ENCODE assay signal across 7 mouse cellular contexts in genomic region chrX:136742241-136742640, GRCm38 (mm10). TPM values are rescaled to one million over a fixed set of nuclear protein-coding genes. Genes with fewer than 3 reads are reported as not detected.
DNase-seq lines count a peak whose midpoint lies in the region; ATAC-seq and TF ChIP-seq lines count a peak whose summit lies in the region.

No protein-coding gene starts in this region.

- ATAC-seq in forebrain, embryonic 12.5 days (ENCODE audit: low FRiP score): no peak
- no peak for ATAC-seq in kidney, postnatal 0 days (replicated peaks; ENCODE audit: low FRiP score, low read depth)
- no peak for ATAC-seq in midbrain, embryonic 13.5 days

- peak overlapping the region; percentile 50 for H3K4me2 ChIP-seq in forebrain, embryonic 12.5 days
- peak overlapping the region; percentile 53 for H3K4me2 ChIP-seq in kidney, postnatal 0 days (ENCODE audit: low read length)
- H3K4me2 ChIP-seq in midbrain, embryonic 13.5 days (replicated peaks): peak overlapping the region; percentile 53

- TF ChIP-seq CTCF in spleen, adult 2 months (IDR thresholded peaks at IDR 0.05; ENCODE audit: extremely low read depth, insufficient read depth, insufficient read length, insufficient replicate concordance): no peak
- no peak for TF ChIP-seq CTCF in kidney, postnatal 0 days (IDR thresholded peaks at IDR 0.05; ENCODE audit: low read depth)

- H3K4me3 ChIP-seq in spleen, adult 2 months (ENCODE audit: extremely low read depth, insufficient read depth, insufficient read length): peak overlapping the region; percentile 75
- H3K4me3 ChIP-seq in forebrain, embryonic 12.5 days (replicated peaks): peak overlapping the region; percentile 50
- H3K4me3 ChIP-seq in kidney, postnatal 0 days (replicated peaks; ENCODE audit: low read depth, low read length): peak overlapping the region; percentile 41
- H3K4me3 ChIP-seq in midbrain, embryonic 13.5 days (replicated peaks): peak overlapping the region; percentile 54

- H3K36me3 ChIP-seq in spleen, adult 2 months (ENCODE audit: control insufficient read depth, insufficient read depth, low read length): no peaks in the 10 kb centered on the region; the same call in 1 of the 2 replicates
- no peaks in the 10 kb centered on the region for H3K36me3 ChIP-seq in forebrain, embryonic 12.5 days (replicated peaks)
- H3K36me3 ChIP-seq in kidney, postnatal 0 days (ENCODE audit: insufficient read depth, low read length): no peaks in the 10 kb centered on the region
- H3K36me3 ChIP-seq in midbrain, embryonic 13.5 days: no peaks in the 10 kb centered on the region

- no peaks in the 10 kb centered on the region for H3K27me3 ChIP-seq in spleen, adult 2 months (ENCODE audit: control insufficient read depth, insufficient read depth, low read length)
- H3K27me3 ChIP-seq in forebrain, embryonic 12.5 days: no peaks in the 10 kb centered on the region
- H3K27me3 ChIP-seq in kidney, postnatal 0 days (ENCODE audit: insufficient read depth, low read length): no peaks in the 10 kb centered on the region
- no peaks in the 10 kb centered on the region for H3K27me3 ChIP-seq in midbrain, embryonic 13.5 days

- H3K9ac ChIP-seq in forebrain, embryonic 12.5 days: peak overlapping the region; percentile 56
- H3K9ac ChIP-seq in kidney, postnatal 0 days (ENCODE audit: low read depth, low read length): peak overlapping the region; percentile 51; the same call in 1 of the 2 replicates
- peak overlapping the region; percentile 59 for H3K9ac ChIP-seq in midbrain, embryonic 13.5 days (replicated peaks)

- H3K4me1 ChIP-seq in spleen, adult 2 months (ENCODE audit: control insufficient read depth, insufficient read depth, insufficient read length): no peaks in the 10 kb centered on the region
- 0 out of 2 replicates have a peak, but pooled peaks cover 4% of the 10 kb centered on the region for H3K4me1 ChIP-seq in forebrain, embryonic 12.5 days
- H3K4me1 ChIP-seq in kidney, postnatal 0 days (replicated peaks; ENCODE audit: insufficient read depth, low read length): no peaks in the 10 kb centered on the region; the same call in 1 of the 2 replicates
- peaks cover 8% of the 10 kb centered on the region for H3K4me1 ChIP-seq in midbrain, embryonic 13.5 days (replicated peaks)

- 38% methylated on average over 10 of the region's 10 CpGs for WGBS in spleen, adult 2 months
- WGBS in forebrain, embryonic 12.5 days: 24% methylated on average over 10 of the region's 10 CpGs
- WGBS in kidney, postnatal 0 days: 34% methylated on average over 10 of the region's 10 CpGs
- WGBS in midbrain, embryonic 13.5 days: 27% methylated on average over 10 of the region's 10 CpGs

- no peak for TF ChIP-seq POLR2A in spleen, adult 2 months (IDR thresholded peaks at IDR 0.05; ENCODE audit: low read depth, low read length)

- no peaks in the 10 kb centered on the region for H3K9me3 ChIP-seq in forebrain, embryonic 12.5 days
- no peaks in the 10 kb centered on the region for H3K9me3 ChIP-seq in kidney, postnatal 0 days (replicated peaks; ENCODE audit: low read length)
- H3K9me3 ChIP-seq in midbrain, embryonic 13.5 days: no peaks in the 10 kb centered on the region

- no peak for DNase-seq in spleen, adult 2 months (ENCODE audit: low read depth in 1 of 2, low spot score in 2 of 2)
- no peak for DNase-seq in spleen, postnatal 36 days (ENCODE audit: low spot score in 2 of 2)
- no peak for DNase-seq in kidney, postnatal 0 days (ENCODE audit: low spot score)
- no peak for DNase-seq in frontal cortex, postnatal 25 days (ENCODE audit: low spot score in 2 of 2)
- no peak for DNase-seq in gastrocnemius, adult 8-10 months (ENCODE audit: low spot score in 2 of 2)

- peak overlapping the region; percentile 93 for H3K27ac ChIP-seq in spleen, adult 2 months (ENCODE audit: insufficient read depth, low read length)
- H3K27ac ChIP-seq in forebrain, embryonic 12.5 days: peak overlapping the region; percentile 87
- H3K27ac ChIP-seq in kidney, postnatal 0 days: peak overlapping the region; percentile 90
- H3K27ac ChIP-seq in midbrain, embryonic 13.5 days: peak overlapping the region; percentile 89

RNA-seq across cellular contexts. Expression of gene Morf4l2, which starts 1.2 kb away (rescaled TPM):
- polyA plus RNA-seq in spleen, adult 2 months (2012; rRNA removed): 10.9 and 13.4 TPM in 2 replicates
- 561 and 566 TPM in 2 replicates for polyA plus RNA-seq in forebrain, embryonic 12.5 days (2016; fragmentation: Nextera tagmentation; extraction: Ambion mirVana)
- 478 and 504 TPM in 2 replicates for polyA plus RNA-seq in kidney, postnatal 0 days (2015; fragmentation: Nextera tagmentation; extraction: Ambion mirVana)
- 563 and 601 TPM in 2 replicates for polyA plus RNA-seq in midbrain, embryonic 13.5 days (2015; fragmentation: Nextera tagmentation; extraction: Ambion mirVana)
- 100 to 1,000 TPM; 141 to 157 (median 149) TPM for total RNA-seq in gastrocnemius, adult 8-10 months (2022)

RNA-seq across cellular contexts. Expression of gene Tceal1, which starts 34.5 kb away (rescaled TPM):
- 0.16 and 0.25 TPM in 2 replicates for polyA plus RNA-seq in spleen, adult 2 months (2012; rRNA removed)
- polyA plus RNA-seq in forebrain, embryonic 12.5 days (2016; fragmentation: Nextera tagmentation; extraction: Ambion mirVana): 11.3 and 11.9 TPM in 2 replicates
- polyA plus RNA-seq in kidney, postnatal 0 days (2015; fragmentation: Nextera tagmentation; extraction: Ambion mirVana): 13.4 and 17.1 TPM in 2 replicates
- 18.6 and 20.0 TPM in 2 replicates for polyA plus RNA-seq in midbrain, embryonic 13.5 days (2015; fragmentation: Nextera tagmentation; extraction: Ambion mirVana)
- 1 to 10 TPM; 2.2 to 3.0 (median 2.6) TPM for total RNA-seq in gastrocnemius, adult 8-10 months (2022)

RNA-seq across cellular contexts. Expression of gene Glra4, which starts 37.7 kb away (rescaled TPM):
- polyA plus RNA-seq in spleen, adult 2 months (2012; rRNA removed): not detected in 2 replicates
- polyA plus RNA-seq in forebrain, embryonic 12.5 days (2016; fragmentation: Nextera tagmentation; extraction: Ambion mirVana): not detected in 2 replicates
- not detected in 2 replicates for polyA plus RNA-seq in kidney, postnatal 0 days (2015; fragmentation: Nextera tagmentation; extraction: Ambion mirVana)
- 0.10 TPM in 1 of 2 replicates, not detected in the other for polyA plus RNA-seq in midbrain, embryonic 13.5 days (2015; fragmentation: Nextera tagmentation; extraction: Ambion mirVana)
- not detected for total RNA-seq in gastrocnemius, adult 8-10 months (2022)

Comparison
In these comparisons a context has a peak if more than half of its experiments do, and no peak if none do; other contexts are left out.
1. RNA of gene Morf4l2, which starts 1.2 kb away (polyA plus RNA-seq): 563 to 601 TPM in midbrain, embryonic 13.5 days, 561 to 566 TPM in forebrain, embryonic 12.5 days and 478 to 504 TPM in kidney, postnatal 0 days; 10.9 to 13.4 TPM in spleen, adult 2 months; every median in the first group is over 10 times any median in the second.
2. Peak in every context shown above with its lines, with median percentiles within 50 percentile points of each other: H3K27ac ChIP-seq, H3K4me3 ChIP-seq, H3K4me2 ChIP-seq and H3K9ac ChIP-seq.